Mouse (Mus musculus): Measurements from ENCODE around the gene Lmf2. TPM values are rescaled to one million over a fixed set of nuclear protein-coding genes. Genes with fewer than 3 reads are reported as not detected.

The Lmf2 gene
- polyA plus RNA-seq, 1 experiment, result 13.5 TPM

DNA sequence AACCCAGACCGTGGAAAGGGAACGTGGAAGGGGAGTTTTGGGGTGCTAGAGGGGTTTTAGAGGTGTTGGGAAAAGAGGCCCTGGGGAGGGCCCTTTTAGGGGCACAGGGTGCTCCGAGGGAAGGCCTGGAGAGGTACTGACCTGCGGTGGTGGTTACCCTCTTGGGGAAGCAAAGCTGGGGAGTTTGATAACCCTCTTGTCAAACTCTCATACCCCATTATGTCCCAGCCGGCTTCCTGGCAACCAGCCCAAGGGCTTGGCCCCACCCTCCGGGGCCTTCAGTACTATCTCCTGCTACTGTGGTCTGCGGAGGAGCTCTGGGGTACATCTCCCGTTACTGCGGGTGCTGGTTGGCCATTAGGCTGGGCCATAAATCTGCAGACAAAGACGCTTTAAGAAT is 24.0 kb upstream of the Lmf2 start:
- Histone ChIP-seq H3K4me3 (ENCODE audit: insufficient read depth, low read length) (peak overlapping the region; percentile 44; the same call in 1 of the 2 replicates), H3K4me1 (ENCODE audit: control insufficient read depth, insufficient read depth, low read length) (no peaks in the 10 kb centered on the region), H3K27ac (ENCODE audit: insufficient read depth, low read length) (no peak overlapping the region)
- no peak for TF ChIP-seq CTCF (IDR thresholded peaks at IDR 0.05; ENCODE audit: extremely low read depth, insufficient read depth, low read length)
- no peak for TF ChIP-seq POLR2A (IDR thresholded peaks at IDR 0.05; ENCODE audit: extremely low read depth, insufficient read depth, low read length)

GRCm38 (mm10) chr15:89378831-89379401 is 23.5 kb upstream of the Lmf2 start, which contains the start of gene Odf3b:
Gene Odf3b (minus strand): TSS chr15:89379282.
- no peak within 1 kb of the TSS for H3K27ac ChIP-seq (ENCODE audit: insufficient read depth, low read length)

GRCm38 (mm10) chr15:89377938-89378828 is 22.7 kb upstream of the Lmf2 start:
- no peaks in the 10 kb centered on the region for H3K4me1 ChIP-seq (ENCODE audit: control insufficient read depth, insufficient read depth, low read length)
- no peak overlapping the region for H3K27ac ChIP-seq (ENCODE audit: insufficient read depth, low read length)
- TF ChIP-seq POLR2A (IDR thresholded peaks at IDR 0.05; ENCODE audit: extremely low read depth, insufficient read depth, low read length) (no peak), CTCF (IDR thresholded peaks at IDR 0.05; ENCODE audit: extremely low read depth, insufficient read depth, low read length) (no peak)
- H3K4me3 ChIP-seq (ENCODE audit: insufficient read depth, low read length), result peak overlapping the region; percentile 44

More at GRCm38 (mm10) chr15:89378831-89379401, 23.5 kb upstream of the Lmf2 start, which contains the start of gene Odf3b:
- TF ChIP-seq POLR2A (IDR thresholded peaks at IDR 0.05; ENCODE audit: extremely low read depth, insufficient read depth, low read length), result no peak
- TF ChIP-seq CTCF (IDR thresholded peaks at IDR 0.05; ENCODE audit: extremely low read depth, insufficient read depth, low read length), result no peak
- no peaks in the 10 kb centered on the region for H3K4me1 ChIP-seq (ENCODE audit: control insufficient read depth, insufficient read depth, low read length)
- H3K4me3 ChIP-seq (ENCODE audit: insufficient read depth, low read length), result peak within 1 kb of the TSS; percentile 44

DNA sequence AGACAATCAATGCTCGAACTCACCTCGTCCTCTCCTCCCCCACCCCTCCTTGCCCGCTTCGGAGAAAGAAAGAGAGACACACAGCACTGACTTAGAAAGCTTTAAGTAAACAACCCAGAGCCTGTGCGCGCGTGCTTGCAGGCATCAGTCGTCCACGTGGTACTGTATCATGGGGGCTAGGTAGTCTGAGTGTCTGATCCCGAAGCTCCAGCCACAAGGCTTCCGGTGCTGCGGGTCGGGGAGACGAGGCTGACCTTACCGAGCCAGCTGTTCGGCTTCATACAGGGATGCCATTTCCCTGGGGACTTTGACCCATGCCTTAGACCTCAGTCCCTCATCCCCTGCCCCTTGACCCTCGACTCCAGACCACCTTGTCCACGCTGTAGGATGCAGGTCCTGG is 21.9 kb upstream of the Lmf2 start:
- TF ChIP-seq POLR2A (IDR thresholded peaks at IDR 0.05; ENCODE audit: extremely low read depth, insufficient read depth, low read length) (no peak), CTCF (IDR thresholded peaks at IDR 0.05; ENCODE audit: extremely low read depth, insufficient read depth, low read length) (no peak)
- H3K4me1 ChIP-seq (ENCODE audit: control insufficient read depth, insufficient read depth, low read length), result no peaks in the 10 kb centered on the region
- no peak overlapping the region for H3K27ac ChIP-seq (ENCODE audit: insufficient read depth, low read length)
- H3K4me3 ChIP-seq (ENCODE audit: insufficient read depth, low read length), result no peak overlapping the region

DNA sequence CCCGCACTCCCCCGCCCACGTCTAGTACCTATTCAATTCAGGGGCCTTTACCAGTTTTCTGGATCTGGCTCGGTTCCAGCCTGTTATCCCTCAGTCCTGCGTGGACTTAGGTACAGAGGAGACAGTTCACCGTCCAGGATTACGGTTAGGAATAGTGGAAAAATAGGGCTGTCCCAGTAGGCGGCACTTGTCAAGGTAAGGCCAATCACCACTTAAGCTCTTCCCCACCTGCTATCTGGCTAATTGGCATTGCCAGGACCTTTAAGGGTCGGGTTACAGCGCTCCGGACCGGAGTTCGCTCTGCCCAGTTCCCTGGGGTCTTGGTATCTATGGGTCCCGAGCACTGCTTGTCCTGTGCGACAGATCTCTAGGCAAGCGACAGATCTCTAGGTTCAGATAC is 21.5 kb upstream of the Lmf2 start, which contains the start of gene Tymp:
Gene Tymp, minus strand, starts transcription at position 83 of the 400 bp plus-strand sequence.
- no peak for TF ChIP-seq CTCF (IDR thresholded peaks at IDR 0.05; ENCODE audit: extremely low read depth, insufficient read depth, low read length)
- TF ChIP-seq POLR2A (IDR thresholded peaks at IDR 0.05; ENCODE audit: extremely low read depth, insufficient read depth, low read length), result no peak
- no peak within 1 kb of the TSS for H3K27ac ChIP-seq (ENCODE audit: insufficient read depth, low read length)
- no peaks in the 10 kb centered on the region for H3K4me1 ChIP-seq (ENCODE audit: control insufficient read depth, insufficient read depth, low read length)
- H3K4me3 ChIP-seq (ENCODE audit: insufficient read depth, low read length), result no peak within 1 kb of the TSS; the same call in 1 of the 2 replicates

- no peak overlapping the region for H3K27ac ChIP-seq (ENCODE audit: insufficient read depth, low read length)
- no peak overlapping the region for H3K4me3 ChIP-seq (ENCODE audit: insufficient read depth, low read length)
- TF ChIP-seq POLR2A (IDR thresholded peaks at IDR 0.05; ENCODE audit: extremely low read depth, insufficient read depth, low read length), result no peak
- no peak for TF ChIP-seq CTCF (IDR thresholded peaks at IDR 0.05; ENCODE audit: extremely low read depth, insufficient read depth, low read length)
- H3K4me1 ChIP-seq (ENCODE audit: control insufficient read depth, insufficient read depth, low read length), result no peaks in the 10 kb centered on the region
Observed at GRCm38 (mm10) chr15:89376040-89376439, 20.6 kb upstream of the Lmf2 start.

DNA sequence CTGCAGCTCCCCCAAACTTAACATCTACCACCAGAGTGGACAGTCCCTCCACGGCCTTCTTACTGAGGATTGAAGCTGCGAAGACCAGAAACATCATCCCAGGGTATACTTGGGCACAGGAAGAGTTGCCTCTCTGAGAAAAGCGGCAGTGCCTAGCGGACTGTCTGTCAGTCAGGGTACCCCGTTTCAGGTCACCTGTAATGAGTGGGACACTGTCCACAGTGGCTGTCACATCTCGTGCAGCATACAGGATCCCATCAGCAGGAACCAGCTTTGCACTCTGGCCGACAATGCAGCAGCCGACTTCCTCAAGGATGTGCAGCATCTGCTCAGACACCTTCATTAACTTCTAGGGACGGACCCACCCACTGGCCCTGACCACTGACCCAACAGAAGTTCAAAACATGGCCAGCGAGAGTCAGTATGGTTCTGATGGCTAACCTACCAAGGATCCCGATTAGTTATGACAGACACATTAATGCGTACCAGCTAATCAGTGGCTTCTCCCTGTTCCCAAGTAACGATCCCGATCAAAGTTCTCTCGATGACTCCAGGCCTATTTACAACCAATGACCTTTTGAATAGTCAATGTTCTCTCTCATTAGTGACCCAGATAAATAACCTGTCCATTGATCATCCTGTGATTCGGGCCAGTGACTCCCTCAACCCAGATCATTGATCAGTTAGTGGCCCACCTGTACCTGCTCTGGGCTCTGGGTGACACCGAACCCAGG is 19.5 kb upstream of the Lmf2 start:
- TF ChIP-seq POLR2A (IDR thresholded peaks at IDR 0.05; ENCODE audit: extremely low read depth, insufficient read depth, low read length) (no peak), CTCF (IDR thresholded peaks at IDR 0.05; ENCODE audit: extremely low read depth, insufficient read depth, low read length) (no peak)
- Histone ChIP-seq H3K27ac (ENCODE audit: insufficient read depth, low read length) (no peak overlapping the region), H3K4me1 (ENCODE audit: control insufficient read depth, insufficient read depth, low read length) (no peaks in the 10 kb centered on the region), H3K4me3 (ENCODE audit: insufficient read depth, low read length) (peak overlapping the region; percentile 76; the same call in 1 of the 2 replicates)

GRCm38 (mm10) chr15:89374340-89374739 is 18.9 kb upstream of the Lmf2 start:
- no peaks in the 10 kb centered on the region for H3K4me1 ChIP-seq (ENCODE audit: control insufficient read depth, insufficient read depth, low read length)
- H3K4me3 ChIP-seq (ENCODE audit: insufficient read depth, low read length), result peak overlapping the region; percentile 76
- TF ChIP-seq CTCF (IDR thresholded peaks at IDR 0.05; ENCODE audit: extremely low read depth, insufficient read depth, low read length) (no peak), POLR2A (IDR thresholded peaks at IDR 0.05; ENCODE audit: extremely low read depth, insufficient read depth, low read length) (no peak)

GRCm38 (mm10) chr15:89373762-89374248 is 18.3 kb upstream of the Lmf2 start, which contains the start of gene Sco2:
Gene Sco2 (minus strand): TSS chr15:89373846.
- TF ChIP-seq POLR2A (IDR thresholded peaks at IDR 0.05; ENCODE audit: extremely low read depth, insufficient read depth, low read length), result peak; percentile 50; the same call in 1 of the 2 replicates
- peak; percentile 61 for TF ChIP-seq CTCF (IDR thresholded peaks at IDR 0.05; ENCODE audit: extremely low read depth, insufficient read depth, low read length)
- peak within 1 kb of the TSS; percentile 91 for H3K27ac ChIP-seq (ENCODE audit: insufficient read depth, low read length)
- H3K4me3 ChIP-seq (ENCODE audit: insufficient read depth, low read length), result peak within 1 kb of the TSS; percentile 76

More at GRCm38 (mm10) chr15:89374340-89374739, 18.9 kb upstream of the Lmf2 start:
- no peak overlapping the region for H3K27ac ChIP-seq (ENCODE audit: insufficient read depth, low read length)

More at GRCm38 (mm10) chr15:89373762-89374248, 18.3 kb upstream of the Lmf2 start, which contains the start of gene Sco2:
- H3K4me1 ChIP-seq (ENCODE audit: control insufficient read depth, insufficient read depth, low read length), result no peaks in the 10 kb centered on the region

Measured in cortical plate, adult 2 months (tissue).